Mouse (Mus musculus): ENCODE results near the gene Pgbd5. TPM values are rescaled to one million over a fixed set of nuclear protein-coding genes. Genes with fewer than 3 reads are reported as not detected.
A peak's percentile ranks its signal among the peaks of the same experiment; 100 is the strongest.

Gene Pgbd5
- polyA plus RNA-seq, 1 experiment from 2014 or later, result 5.9 TPM

DNA sequence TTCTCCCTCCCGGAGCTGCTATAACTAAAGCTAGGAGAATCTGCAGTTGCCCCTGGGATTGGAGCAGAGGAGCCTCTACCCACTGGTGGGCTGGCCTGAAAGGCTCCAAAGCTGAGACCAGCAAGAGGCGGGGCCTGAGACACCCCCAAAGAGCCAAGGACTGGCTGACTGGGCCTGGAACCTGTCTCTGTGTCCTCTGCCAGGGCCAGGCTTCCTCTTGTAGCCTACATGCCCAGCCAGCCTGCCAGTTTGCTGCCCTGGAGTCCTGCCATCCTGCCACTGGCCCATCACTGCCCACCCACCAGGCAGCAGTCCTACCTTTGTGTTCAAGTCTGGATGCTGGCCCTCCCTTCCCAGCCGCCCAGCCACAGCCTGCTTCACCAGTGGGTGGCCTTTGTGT is 109.0 kb downstream of the Pgbd5 start:
- peak; percentile 75 for ATAC-seq
- no peaks in the 10 kb centered on the region for H3K27me3 ChIP-seq
- peaks cover 11% of the 10 kb centered on the region for H3K4me1 ChIP-seq
- peak overlapping the region; percentile 69 for H3K27ac ChIP-seq
- H3K9me3 ChIP-seq (replicated peaks), result no peaks in the 10 kb centered on the region
- WGBS, result 62% methylated on average over 2 of the region's 3 CpGs
- H3K36me3 ChIP-seq (ENCODE audit: poor library complexity, severe bottlenecking), result peaks cover 90% of the 10 kb centered on the region
- no peak overlapping the region for H3K9ac ChIP-seq
- H3K4me3 ChIP-seq, result no peak overlapping the region
- no peak overlapping the region for H3K4me2 ChIP-seq

GRCm38 (mm10) chr8:124329690-124330089 is 109.8 kb downstream of the Pgbd5 start:
- Histone ChIP-seq H3K9ac (no peak overlapping the region), H3K4me2 (no peak overlapping the region), H3K4me3 (no peak overlapping the region), H3K36me3 (ENCODE audit: poor library complexity, severe bottlenecking) (peaks cover 90% of the 10 kb centered on the region), H3K27me3 (no peaks in the 10 kb centered on the region), H3K4me1 (peaks cover 11% of the 10 kb centered on the region), H3K27ac (peak overlapping the region; percentile 19), H3K9me3 (replicated peaks) (no peaks in the 10 kb centered on the region)
- 45% methylated on average over 10 of the region's 10 CpGs for WGBS
- ATAC-seq, result no peak

DNA sequence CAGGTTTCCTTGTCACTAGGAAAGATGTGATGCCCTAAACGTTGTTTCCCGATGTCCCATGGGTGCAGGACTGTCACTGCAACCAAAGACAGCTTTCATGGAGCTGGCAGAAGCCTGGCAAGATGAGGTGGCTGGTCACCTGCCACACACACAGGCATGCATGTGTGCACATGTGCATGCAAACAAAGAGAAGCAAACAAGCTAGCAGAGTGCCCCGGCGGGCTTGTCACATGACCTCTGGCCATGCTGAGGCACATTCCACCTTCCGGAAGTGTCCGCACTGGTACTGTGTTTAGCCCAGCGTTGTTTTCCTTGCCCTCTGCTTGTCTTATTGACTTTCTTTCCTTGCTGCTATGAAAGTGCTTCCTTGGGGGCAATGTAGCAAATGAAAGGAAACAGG is 111.2 kb downstream of the Pgbd5 start:
- 90% methylated on average over 7 of the region's 7 CpGs for WGBS
- H3K9me3 ChIP-seq (replicated peaks), result no peaks in the 10 kb centered on the region
- no peak overlapping the region for H3K27ac ChIP-seq
- H3K4me2 ChIP-seq, result no peak overlapping the region
- H3K27me3 ChIP-seq, result no peaks in the 10 kb centered on the region
- H3K9ac ChIP-seq, result no peak overlapping the region
- H3K4me1 ChIP-seq, result peaks cover 11% of the 10 kb centered on the region
- H3K36me3 ChIP-seq (ENCODE audit: poor library complexity, severe bottlenecking), result peaks cover 90% of the 10 kb centered on the region
- no peak for ATAC-seq
- H3K4me3 ChIP-seq, result no peak overlapping the region

DNA sequence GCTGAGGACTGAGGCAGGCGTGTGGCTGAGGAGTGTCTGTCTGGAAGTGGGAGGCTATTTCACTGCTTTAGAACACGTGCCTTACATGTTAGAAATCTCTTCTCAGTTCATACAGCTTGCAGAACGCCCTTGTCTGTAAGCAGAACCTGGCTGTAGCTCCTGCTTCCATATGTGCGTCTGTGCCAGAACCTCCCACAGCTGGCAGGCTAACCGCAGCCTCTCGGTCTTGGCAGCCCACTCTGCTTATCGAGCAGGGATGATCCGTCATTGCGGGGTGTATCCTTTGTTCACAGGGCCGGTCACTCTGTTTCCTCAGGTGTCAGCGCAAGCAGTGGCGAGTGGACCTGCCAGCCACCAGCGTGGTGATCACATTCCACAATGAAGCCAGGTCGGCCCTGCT is 116.1 kb downstream of the Pgbd5 start:
- Histone ChIP-seq H3K36me3 (ENCODE audit: poor library complexity, severe bottlenecking) (peaks cover 51% of the 10 kb centered on the region), H3K9ac (no peak overlapping the region), H3K27me3 (no peaks in the 10 kb centered on the region), H3K4me3 (no peak overlapping the region), H3K27ac (no peak overlapping the region), H3K9me3 (replicated peaks) (no peaks in the 10 kb centered on the region), H3K4me2 (no peak overlapping the region), H3K4me1 (peaks cover 31% of the 10 kb centered on the region)
- ATAC-seq, result no peak
- WGBS, result 93% methylated on average over 14 of the region's 14 CpGs

DNA sequence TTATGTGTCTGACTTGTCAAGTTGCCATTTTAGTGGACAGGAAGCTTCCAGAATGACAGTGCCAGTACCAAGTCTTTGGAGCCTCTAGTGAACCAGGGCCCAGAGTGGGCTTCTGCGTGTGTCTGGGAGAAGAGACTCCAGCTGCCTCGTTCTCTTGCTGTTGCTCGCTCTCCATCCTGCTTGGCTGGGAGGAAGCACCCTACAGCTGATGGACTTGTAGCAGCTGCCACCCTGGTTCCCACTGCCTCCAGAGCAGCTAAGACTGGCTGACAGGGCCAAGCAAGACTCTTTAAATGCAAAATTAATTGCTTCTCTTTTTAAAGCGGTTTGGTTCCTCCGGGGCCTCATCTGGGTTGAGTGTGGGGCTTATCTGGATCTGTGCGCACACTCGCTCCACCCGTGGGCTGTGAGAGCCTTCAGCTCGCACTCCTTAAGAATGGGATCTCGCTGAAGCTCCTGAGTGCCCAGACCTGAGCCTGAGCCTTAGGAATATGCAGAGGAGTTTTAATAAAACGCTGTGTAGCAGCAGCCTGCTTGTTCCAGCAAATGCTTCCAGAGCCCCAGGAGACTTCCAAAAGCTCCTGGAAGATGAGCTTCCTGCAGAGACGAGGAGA is 118.1 kb downstream of the Pgbd5 start:
- no peak overlapping the region for H3K4me3 ChIP-seq
- H3K4me2 ChIP-seq, result no peak overlapping the region
- no peaks in the 10 kb centered on the region for H3K9me3 ChIP-seq (replicated peaks)
- no peaks in the 10 kb centered on the region for H3K27me3 ChIP-seq
- peak overlapping the region; percentile 57 for H3K27ac ChIP-seq
- H3K36me3 ChIP-seq (ENCODE audit: poor library complexity, severe bottlenecking), result peaks cover 32% of the 10 kb centered on the region
- H3K9ac ChIP-seq, result no peak overlapping the region
- peaks cover 47% of the 10 kb centered on the region for H3K4me1 ChIP-seq
- 56% methylated on average over 12 of the region's 12 CpGs for WGBS
- peak; percentile 72 for ATAC-seq

- Histone ChIP-seq H3K9me3 (replicated peaks) (no peaks in the 10 kb centered on the region), H3K9ac (no peak overlapping the region), H3K27me3 (no peaks in the 10 kb centered on the region), H3K27ac (no peak overlapping the region), H3K4me3 (no peak overlapping the region), H3K4me1 (peaks cover 63% of the 10 kb centered on the region), H3K36me3 (ENCODE audit: poor library complexity, severe bottlenecking) (peaks cover 12% of the 10 kb centered on the region), H3K4me2 (no peak overlapping the region)
- 93% methylated on average over 4 of the region's 4 CpGs for WGBS
- no peak for ATAC-seq
Observed at GRCm38 (mm10) chr8:124319316-124319652, 120.2 kb downstream of the Pgbd5 start.

Other genes starting within 250 kb of the Pgbd5 start
- 31.1 and 38.6 TPM in 2 replicates for gene Galnt2, start 208.3 kb downstream of the Pgbd5 start, polyA plus RNA-seq (2015; fragmentation: Nextera tagmentation; extraction: Ambion mirVana)
- 36.1 and 40.3 TPM in 2 replicates for gene Cog2, start 81.1 kb upstream of the Pgbd5 start, polyA plus RNA-seq (2015; fragmentation: Nextera tagmentation; extraction: Ambion mirVana)
- gene Agt, start 130.0 kb upstream of the Pgbd5 start, polyA plus RNA-seq (2015; fragmentation: Nextera tagmentation; extraction: Ambion mirVana), result 0.21 TPM in 1 of 2 replicates, not detected in the other
- gene Capn9, start 136.5 kb upstream of the Pgbd5 start, polyA plus RNA-seq (2015; fragmentation: Nextera tagmentation; extraction: Ambion mirVana), result 0.06 TPM in 1 of 2 replicates, not detected in the other
- gene 2310022B05Rik, start 223.7 kb upstream of the Pgbd5 start, polyA plus RNA-seq (2015; fragmentation: Nextera tagmentation; extraction: Ambion mirVana), result 18.0 and 19.2 TPM in 2 replicates

Measured in forebrain, embryonic 13.5 days (tissue).